In the genomic region with DNA sequence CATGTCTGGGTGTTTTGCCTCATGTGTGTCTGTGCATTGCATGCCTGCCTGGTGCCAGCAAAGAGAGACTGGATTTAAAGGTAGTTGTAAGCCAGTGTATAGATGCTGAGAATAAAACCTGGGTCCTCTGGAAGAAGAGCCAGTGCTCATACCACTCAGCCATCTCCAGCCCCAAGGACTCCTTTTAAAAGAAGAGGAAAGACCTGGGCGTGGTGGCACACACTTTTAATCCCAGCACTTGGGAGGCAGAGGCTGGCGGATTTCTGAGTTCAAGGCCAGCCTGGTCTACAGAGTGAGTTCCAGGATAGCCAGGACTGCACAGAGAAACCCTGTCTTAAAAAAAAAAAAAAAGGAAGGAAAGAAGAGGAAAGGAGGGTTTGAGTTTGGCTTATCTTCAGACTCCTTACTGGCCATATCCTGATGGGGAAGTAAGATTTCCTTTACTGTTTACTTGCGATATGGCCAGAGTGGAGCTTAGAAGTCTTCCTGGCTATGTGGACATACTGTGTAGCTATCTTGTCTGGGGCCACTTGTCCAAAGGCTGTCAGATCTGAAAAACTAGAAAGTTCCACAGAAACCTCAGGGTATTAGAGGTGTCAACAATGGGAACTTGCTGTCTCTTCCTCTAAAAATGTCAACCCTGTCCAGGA, we compare ENCODE assay signal across 21 mouse cellular contexts. TPM values are rescaled to one million over a fixed set of nuclear protein-coding genes. Genes with fewer than 3 reads are reported as not detected.
DNase-seq lines count a peak whose midpoint lies in the region; ATAC-seq and TF ChIP-seq lines count a peak whose summit lies in the region.
"Had no signal": no experiment of that assay in that cellular context is flagged by ENCODE, and none has a peak within 500 bp of the region (broad histone marks: within the 10 kb centered on the region; RNA-seq: fewer than 3 reads in every experiment).

No protein-coding gene starts in this region.

- H3K4me3 ChIP-seq in MEL (ENCODE audit: control insufficient read depth in 1 of 2, insufficient read depth in 1 of 2, low read depth in 2 of 2, low read length in 2 of 2), result no peak overlapping the region
- no peak overlapping the region for H3K4me3 ChIP-seq in liver, postnatal 0 days (ENCODE audit: low read depth, low read length)
- H3K4me3 ChIP-seq in limb, embryonic 10.5 days, result no peak overlapping the region
- no peak overlapping the region for H3K4me3 ChIP-seq in left cerebral cortex, adult 2 months
- H3K4me3 ChIP-seq: embryonic facial prominence, embryonic 12.5 days; forebrain, embryonic 12.5 days; heart, embryonic 12.5 days; hindbrain, embryonic 12.5 days had no signal

- 38% methylated on average over 3 of the region's 3 CpGs for WGBS in liver, postnatal 0 days (ENCODE audit: insufficient replicate concordance)
- WGBS in limb, embryonic 10.5 days, result 77% methylated on average over 3 of the region's 3 CpGs

- no peak overlapping the region for H3K4me2 ChIP-seq in liver, postnatal 0 days (ENCODE audit: low read depth, low read length)
- H3K4me2 ChIP-seq: embryonic facial prominence, embryonic 12.5 days; forebrain, embryonic 12.5 days; heart, embryonic 12.5 days; hindbrain, embryonic 12.5 days had no signal

- peak; percentile 95 for TF ChIP-seq EP300 in MEL (IDR thresholded peaks at IDR 0.05; ENCODE audit: low read depth in 1 of 2, low read length in 2 of 2)
- TF ChIP-seq EP300 in liver, postnatal 0 days (IDR thresholded peaks at IDR 0.05; ENCODE audit: low read depth), result peak; percentile 66

- H3K27me3 ChIP-seq in MEL (ENCODE audit: control insufficient read depth in 1 of 2, insufficient read depth in 2 of 2, low read length in 2 of 2), result no peaks in the 10 kb centered on the region
- H3K27me3 ChIP-seq in liver, postnatal 0 days (ENCODE audit: insufficient read depth, low read length), result no peaks in the 10 kb centered on the region
- H3K27me3 ChIP-seq in limb, embryonic 10.5 days (ENCODE audit: low read depth, poor library complexity, severe bottlenecking), result no peaks in the 10 kb centered on the region
- H3K27me3 ChIP-seq: Patski had no signal

- TF ChIP-seq CTCF in MEL (IDR thresholded peaks at IDR 0.05 in 2 of 3, conservative IDR thresholded peaks at IDR 0.05 in 1 of 3; ENCODE audit: control insufficient read depth in 1 of 3, insufficient read depth in 1 of 3, low read depth in 2 of 3, low read length in 3 of 3, poor library complexity in 1 of 3, severe bottlenecking in 1 of 3), result no peak
- no peak for TF ChIP-seq CTCF in liver, postnatal 0 days (IDR thresholded peaks at IDR 0.05; ENCODE audit: low read depth)
- TF ChIP-seq CTCF in left cerebral cortex, adult 2 months (IDR thresholded peaks at IDR 0.05), result no peak

- intact Hi-C loops in left cerebral cortex, adult 2 months (cut with DNase I), result no loop called here

- no peak overlapping the region for H3K9ac ChIP-seq in MEL (ENCODE audit: control insufficient read depth, low read depth, low read length, poor library complexity, severe bottlenecking)
- no peak overlapping the region for H3K9ac ChIP-seq in liver, postnatal 0 days (replicated peaks)
- H3K9ac ChIP-seq: embryonic facial prominence, embryonic 12.5 days; forebrain, embryonic 12.5 days; heart, embryonic 12.5 days; hindbrain, embryonic 12.5 days had no signal

- H3K27ac ChIP-seq in MEL (ENCODE audit: control insufficient read depth, low read depth, low read length), result peak overlapping the region; percentile 78
- no peak overlapping the region for H3K27ac ChIP-seq in liver, postnatal 0 days (ENCODE audit: low read depth)
- no peak overlapping the region for H3K27ac ChIP-seq in limb, embryonic 10.5 days
- no peak overlapping the region for H3K27ac ChIP-seq in left cerebral cortex, adult 2 months
- H3K27ac ChIP-seq: embryonic facial prominence, embryonic 12.5 days; forebrain, embryonic 12.5 days; hindbrain, embryonic 12.5 days had no signal

- TF ChIP-seq POLR2A in MEL (IDR thresholded peaks at IDR 0.05; ENCODE audit: control insufficient read depth in 1 of 2, insufficient read depth in 1 of 2, low read depth in 1 of 2, low read length in 2 of 2, poor library complexity in 1 of 2), result no peak

- peaks cover 7% of the 10 kb centered on the region for H3K79me2 ChIP-seq in MEL (ENCODE audit: control insufficient read depth, insufficient read depth, low read length, poor library complexity)

- peak; percentile 94 for DNase-seq in 416B (ENCODE audit: low read depth)
- DNase-seq in MEL (ENCODE audit: low read depth, low spot score), result peak; percentile 78
- no peak for DNase-seq in liver, postnatal 0 days
- no peak for DNase-seq in limb, embryonic 10.5 days (ENCODE audit: low spot score)
- DNase-seq in adrenal gland, postnatal 25 days, result no peak
- no peak for DNase-seq in left cerebral cortex, adult 2 months (ENCODE audit: extremely low spot score in 1 of 2, low spot score in 2 of 2)
- DNase-seq: adrenal gland, adult 2 months; adrenal gland, postnatal 36 days; cerebellum, adult 11 months; cerebellum, adult 8-10 months; cerebellum, postnatal 14 days; gastrocnemius, postnatal 10 days had no signal

- H3K4me1 ChIP-seq in MEL (ENCODE audit: control insufficient read depth in 1 of 2, insufficient read depth in 2 of 2, low read length in 2 of 2), result peaks cover 11 to 33% of the 10 kb centered on the region in 2 experiments
- H3K4me1 ChIP-seq in liver, postnatal 0 days (ENCODE audit: insufficient read depth), result peaks cover 27% of the 10 kb centered on the region
- peaks cover 21% of the 10 kb centered on the region for H3K4me1 ChIP-seq in limb, embryonic 10.5 days

- H3K36me3 ChIP-seq in MEL (ENCODE audit: control insufficient read depth in 1 of 2, insufficient read depth in 2 of 2, low read length in 2 of 2), result peaks cover 0 to 37% of the 10 kb centered on the region in 2 experiments; a peak in 2 of 4 replicates
- H3K36me3 ChIP-seq in liver, postnatal 0 days (replicated peaks; ENCODE audit: insufficient read depth, low read length), result peaks cover 9% of the 10 kb centered on the region
- H3K36me3 ChIP-seq in limb, embryonic 10.5 days, result peaks cover 13% of the 10 kb centered on the region

- TF ChIP-seq RAD21 in MEL (IDR thresholded peaks at IDR 0.05; ENCODE audit: low read depth, low read length), result no peak

- ATAC-seq in granulocyte monocyte progenitor cell, adult 5-6 weeks (replicated peaks; ENCODE audit: poor library complexity, severe bottlenecking), result peak; percentile 48
- no peak for ATAC-seq in liver, postnatal 0 days
- ATAC-seq: forebrain, embryonic 16.5 days; hindbrain, embryonic 16.5 days; inflammation-experienced regulatory T-cells, adult 6 months; Patski had no signal

- H3K9me3 ChIP-seq in MEL (replicated peaks; ENCODE audit: insufficient read depth, low read length), result no peaks in the 10 kb centered on the region
- no peaks in the 10 kb centered on the region for H3K9me3 ChIP-seq in liver, postnatal 0 days (ENCODE audit: low read length)
- no peaks in the 10 kb centered on the region for H3K9me3 ChIP-seq in limb, embryonic 10.5 days (replicated peaks)
- H3K9me3 ChIP-seq: embryonic facial prominence, embryonic 12.5 days; forebrain, embryonic 12.5 days; heart, embryonic 12.5 days; hindbrain, embryonic 12.5 days had no signal

RNA-seq across cellular contexts. Expression of a gene that starts 2.9 kb away (rescaled TPM):
- 51.0 and 54.5 TPM in 2 replicates for total RNA-seq in MEL (2012; rRNA removed)
- polyA plus RNA-seq in MEL (2012; ENCODE audit: insufficient read depth in 1 of 2, insufficient read length in 2 of 2, low read depth in 1 of 2, low replicate concordance in 2 of 2, missing spikeins in 1 of 2), result 10 to 100 TPM in 1 of 2 experiments, not detected in 1; 67.6 TPM
- 27.9 and 52.2 TPM in 2 replicates for total RNA-seq in granulocyte monocyte progenitor cell, adult 5-6 weeks (2014; fragmentation: Nextera tagmentation)
- 60.2 and 82.3 TPM in 2 replicates for total RNA-seq in granulocyte monocyte progenitor cell, adult 5-6 weeks (2017)
- 15.1 and 15.8 TPM in 2 replicates for polyA plus RNA-seq in liver, postnatal 0 days (2015; fragmentation: Nextera tagmentation; extraction: Ambion mirVana)
- 51.5 and 59.3 TPM in 2 replicates for polyA plus RNA-seq in limb, embryonic 10.5 days (2016; fragmentation: Nextera tagmentation; extraction: Ambion mirVana)
- 74.6 and 86.3 TPM in 2 replicates for total RNA-seq in adrenal gland, postnatal 25 days (2021)
- 10 to 100 TPM; 94.3 to 99.2 TPM for total RNA-seq in left cerebral cortex, adult 2 months (2021)

RNA-seq across cellular contexts. Expression of a gene that starts 11.2 kb away (rescaled TPM):
- total RNA-seq in MEL (2012; rRNA removed), result 109 and 124 TPM in 2 replicates
- 100 to 1,000 TPM in 1 of 2 experiments, not detected in 1; 165 TPM for polyA plus RNA-seq in MEL (2012; ENCODE audit: insufficient read depth in 1 of 2, insufficient read length in 2 of 2, low read depth in 1 of 2, low replicate concordance in 2 of 2, missing spikeins in 1 of 2)
- 78.4 and 114 TPM in 2 replicates for total RNA-seq in granulocyte monocyte progenitor cell, adult 5-6 weeks (2014; fragmentation: Nextera tagmentation)
- total RNA-seq in granulocyte monocyte progenitor cell, adult 5-6 weeks (2017), result 37.7 and 140 TPM in 2 replicates
- 78.4 and 79.1 TPM in 2 replicates for polyA plus RNA-seq in liver, postnatal 0 days (2015; fragmentation: Nextera tagmentation; extraction: Ambion mirVana)
- 197 and 205 TPM in 2 replicates for polyA plus RNA-seq in limb, embryonic 10.5 days (2016; fragmentation: Nextera tagmentation; extraction: Ambion mirVana)
- total RNA-seq in adrenal gland, postnatal 25 days (2021), result 97.8 and 144 TPM in 2 replicates
- total RNA-seq in left cerebral cortex, adult 2 months (2021), result 10 to 100 TPM; 77.7 to 82.4 TPM

RNA-seq across cellular contexts. Expression of a gene that starts 24.4 kb away (rescaled TPM):
- total RNA-seq in MEL (2012; rRNA removed), result 16.4 and 19.0 TPM in 2 replicates
- 10 to 100 TPM in 1 of 2 experiments, not detected in 1; 61.7 TPM for polyA plus RNA-seq in MEL (2012; ENCODE audit: insufficient read depth in 1 of 2, insufficient read length in 2 of 2, low read depth in 1 of 2, low replicate concordance in 2 of 2, missing spikeins in 1 of 2)
- total RNA-seq in granulocyte monocyte progenitor cell, adult 5-6 weeks (2014; fragmentation: Nextera tagmentation), result 37.1 and 46.4 TPM in 2 replicates
- total RNA-seq in granulocyte monocyte progenitor cell, adult 5-6 weeks (2017), result 25.4 and 31.7 TPM in 2 replicates
- polyA plus RNA-seq in liver, postnatal 0 days (2015; fragmentation: Nextera tagmentation; extraction: Ambion mirVana), result 21.3 and 22.6 TPM in 2 replicates
- 31.5 and 39.6 TPM in 2 replicates for polyA plus RNA-seq in limb, embryonic 10.5 days (2016; fragmentation: Nextera tagmentation; extraction: Ambion mirVana)
- 96.3 and 101 TPM in 2 replicates for total RNA-seq in adrenal gland, postnatal 25 days (2021)
- total RNA-seq in left cerebral cortex, adult 2 months (2021), result 10 to 100 TPM; 23.4 to 25.4 TPM

RNA-seq across cellular contexts. Expression of a gene that starts 45.1 kb away (rescaled TPM):
- 18.0 and 18.5 TPM in 2 replicates for total RNA-seq in MEL (2012; rRNA removed)
- 10 to 100 TPM in 1 of 2 experiments, not detected in 1; 28.1 TPM for polyA plus RNA-seq in MEL (2012; ENCODE audit: insufficient read depth in 1 of 2, insufficient read length in 2 of 2, low read depth in 1 of 2, low replicate concordance in 2 of 2, missing spikeins in 1 of 2)
- 5.7 and 17.5 TPM in 2 replicates for total RNA-seq in granulocyte monocyte progenitor cell, adult 5-6 weeks (2014; fragmentation: Nextera tagmentation)
- total RNA-seq in granulocyte monocyte progenitor cell, adult 5-6 weeks (2017), result 7.5 and 10.4 TPM in 2 replicates
- 3.1 and 3.4 TPM in 2 replicates for polyA plus RNA-seq in liver, postnatal 0 days (2015; fragmentation: Nextera tagmentation; extraction: Ambion mirVana)
- 1.2 and 1.4 TPM in 2 replicates for polyA plus RNA-seq in limb, embryonic 10.5 days (2016; fragmentation: Nextera tagmentation; extraction: Ambion mirVana)
- 13.1 and 16.4 TPM in 2 replicates for total RNA-seq in adrenal gland, postnatal 25 days (2021)
- 1 to 10 TPM; 5.4 to 6.0 TPM for total RNA-seq in left cerebral cortex, adult 2 months (2021)

RNA-seq across cellular contexts. Expression of a gene that starts 50.6 kb away (rescaled TPM):
- total RNA-seq in MEL (2012; rRNA removed), result 6.2 and 7.6 TPM in 2 replicates
- 10 to 100 TPM in 1 of 2 experiments, not detected in 1; 15.5 TPM for polyA plus RNA-seq in MEL (2012; ENCODE audit: insufficient read depth in 1 of 2, insufficient read length in 2 of 2, low read depth in 1 of 2, low replicate concordance in 2 of 2, missing spikeins in 1 of 2)
- 56.8 and 65.9 TPM in 2 replicates for total RNA-seq in granulocyte monocyte progenitor cell, adult 5-6 weeks (2014; fragmentation: Nextera tagmentation)
- total RNA-seq in granulocyte monocyte progenitor cell, adult 5-6 weeks (2017), result 17.3 and 20.8 TPM in 2 replicates
- polyA plus RNA-seq in liver, postnatal 0 days (2015; fragmentation: Nextera tagmentation; extraction: Ambion mirVana), result 14.1 and 15.3 TPM in 2 replicates
- 35.9 and 38.6 TPM in 2 replicates for polyA plus RNA-seq in limb, embryonic 10.5 days (2016; fragmentation: Nextera tagmentation; extraction: Ambion mirVana)
- 61.8 and 76.7 TPM in 2 replicates for total RNA-seq in adrenal gland, postnatal 25 days (2021)
- 10 to 100 TPM; 18.2 to 19.0 TPM for total RNA-seq in left cerebral cortex, adult 2 months (2021)

Comparison
In these comparisons a context has a peak if more than half of its experiments do, and no peak if none do; other contexts are left out.
1. DNase-seq: peak in 416B (single experiment) and MEL (single experiment); none in liver, postnatal 0 days (single experiment), limb, embryonic 10.5 days (single experiment), adrenal gland, postnatal 25 days (single experiment) and left cerebral cortex, adult 2 months (0 of 2).